Mouse (Mus musculus) testis, adult 2 months (tissue): ENCODE data around the gene Pakap. TPM values are rescaled to one million over a fixed set of nuclear protein-coding genes. Genes with fewer than 3 reads are reported as not detected.

Experiments
- H3K27ac ChIP-seq: fragments of 200-500 bp; 2 replicates; pipeline ENCODE4 v1.5.1; 2012; ENCODE audit warnings: low read depth, low read length; ENCODE audit not compliant: control insufficient read depth, insufficient read depth
- H3K27me3 ChIP-seq: fragments of 200-500 bp; 2 replicates; pipeline ENCODE4 v1.6.1; 2012; ENCODE audit warnings: mild to moderate bottlenecking, low read length, moderate library complexity; ENCODE audit not compliant: control insufficient read depth, insufficient read depth
- H3K36me3 ChIP-seq: fragments of 200-500 bp; 2 replicates; pipeline ENCODE4 v1.6.1; 2012; ENCODE audit warnings: mild to moderate bottlenecking, low read length; ENCODE audit not compliant: control insufficient read depth, insufficient read depth
- H3K4me1 ChIP-seq: fragments of 200-500 bp; 2 replicates; pipeline ENCODE4 v1.6.1; 2012; ENCODE audit warnings: low read length; ENCODE audit not compliant: control insufficient read depth, insufficient read depth
- H3K4me3 ChIP-seq: fragments of 200-500 bp; 2 replicates; pipeline ENCODE4 v1.5.1; 2012; ENCODE audit warnings: low read depth, mild to moderate bottlenecking, low read length, moderate library complexity, mixed read lengths; ENCODE audit not compliant: control insufficient read depth
- CTCF ChIP-seq: fragments of 200-500 bp; IDR thresholded peaks from 2 replicates; pipeline ENCODE4 v1.5.1; 2012; ENCODE audit warnings: low read depth, mild to moderate bottlenecking, inconsistent platforms, low read length, moderate library complexity; ENCODE audit not compliant: control insufficient read depth, insufficient read depth, insufficient replicate concordance
- POLR2A ChIP-seq: fragments of 200-500 bp; IDR thresholded peaks from 2 replicates; pipeline ENCODE4 v1.6.1; 2012; ENCODE audit warnings: low read depth, mild to moderate bottlenecking, inconsistent platforms, low read length, moderate library complexity; ENCODE audit not compliant: control insufficient read depth
- polyA plus RNA-seq: library from polyadenylated mRNA; depleted of rRNA; stranded (reverse); fragments of >200 nt; gene quantifications from 2 replicates; pipeline ENCODE4 v1.2.3, GENCODE M21; 2012; rRNA removed

The Pakap gene
- polyA plus RNA-seq, 1 experiment: 0.96 TPM

GRCm38 (mm10) chr4:57940631-57941030 is 372.7 kb downstream of the Pakap start:
- Histone ChIP-seq H3K27ac (no peak overlapping the region), H3K4me3 (no peak overlapping the region), H3K4me1 (no peaks in the 10 kb centered on the region), H3K36me3 (no peaks in the 10 kb centered on the region), H3K27me3 (no peaks in the 10 kb centered on the region)
- no peak for TF ChIP-seq POLR2A
- no peak for TF ChIP-seq CTCF

DNA sequence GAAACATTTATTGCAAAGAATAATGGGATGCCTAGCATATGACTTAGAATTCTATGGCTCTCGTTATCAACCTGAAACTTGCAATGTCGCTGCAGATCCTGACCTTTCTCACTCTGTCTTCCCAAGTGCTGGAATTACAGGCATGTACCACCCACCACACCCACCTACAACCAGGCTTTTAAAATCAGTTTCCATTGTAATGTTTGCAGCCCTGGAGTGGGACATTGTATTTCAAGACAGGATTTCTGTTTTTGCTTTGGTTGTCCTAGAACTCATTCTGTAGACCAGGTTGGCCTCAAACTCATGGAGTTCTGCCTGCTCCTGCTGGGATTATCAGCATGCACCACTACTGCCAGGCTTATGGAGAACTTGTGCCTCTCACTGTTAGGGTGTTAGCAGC is 374.9 kb downstream of the Pakap start:
- H3K27ac ChIP-seq: no peak overlapping the region

More for the DNA sequence above, 374.9 kb downstream of the Pakap start:
- Histone ChIP-seq H3K4me1 (no peaks in the 10 kb centered on the region), H3K4me3 (no peak overlapping the region), H3K27me3 (no peaks in the 10 kb centered on the region), H3K36me3 (no peaks in the 10 kb centered on the region)
- no peak for TF ChIP-seq POLR2A
- TF ChIP-seq CTCF: no peak

Other genes starting within 250 kb of the Pakap start
- gene Palm2, start 133.9 kb upstream of the Pakap start, polyA plus RNA-seq: 0.53 and 0.63 TPM in 2 replicates
- 18.1 and 21.0 TPM in 2 replicates for gene Akap2, start 149.5 kb downstream of the Pakap start, polyA plus RNA-seq